Mouse (Mus musculus) testis, postnatal 14 days (tissue): ENCODE results near the gene Fhod1.

Experiments used
- DNase-seq: peaks from one replicate; pipeline ENCODE4 v3.0.0; 2021; ENCODE audit warnings: low spot score

The Fhod1 gene

DNA sequence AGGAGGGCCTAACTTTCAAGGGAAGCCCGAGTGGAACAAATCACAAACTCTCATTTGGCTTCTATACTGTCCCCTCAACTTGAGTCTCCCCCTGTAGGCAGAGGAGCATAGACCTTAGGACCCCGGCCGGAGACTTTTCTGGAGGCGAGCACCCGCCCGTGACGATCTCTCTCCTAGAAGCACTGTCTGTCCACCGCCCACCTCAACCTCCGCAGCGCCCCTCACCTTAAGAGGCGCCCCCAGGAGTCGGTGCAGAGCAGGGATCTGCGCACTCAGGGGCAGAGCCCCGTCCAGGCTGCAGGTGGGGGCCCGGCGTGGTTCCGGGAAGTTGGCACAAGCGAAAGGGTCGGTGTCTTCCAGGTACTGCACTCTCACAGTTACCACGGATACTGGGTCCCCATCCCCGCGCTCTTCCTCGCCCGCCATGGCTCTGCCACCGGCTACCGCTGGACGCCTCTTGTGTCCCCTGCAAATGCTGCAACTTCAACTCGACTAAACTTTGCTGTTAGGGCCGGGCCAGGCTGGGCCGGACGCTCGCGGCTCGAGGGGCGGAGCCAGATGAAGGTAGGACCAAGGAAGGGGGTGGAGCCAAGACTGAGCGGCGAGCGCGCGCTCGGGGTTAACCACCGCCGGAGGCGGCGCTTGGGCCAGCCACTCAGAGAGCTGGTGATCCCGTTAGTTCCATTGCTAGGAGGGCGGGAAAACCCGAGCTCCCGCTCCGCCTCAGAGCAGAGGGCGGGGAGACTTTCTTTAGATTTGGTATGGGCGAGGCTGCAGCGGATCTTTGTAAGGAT, at the start of gene Fhod1:
TSS of gene Fhod1 (minus strand) at position 526 of the 794 bp plus-strand sequence.
- DNase-seq = peak; percentile 93

DNA sequence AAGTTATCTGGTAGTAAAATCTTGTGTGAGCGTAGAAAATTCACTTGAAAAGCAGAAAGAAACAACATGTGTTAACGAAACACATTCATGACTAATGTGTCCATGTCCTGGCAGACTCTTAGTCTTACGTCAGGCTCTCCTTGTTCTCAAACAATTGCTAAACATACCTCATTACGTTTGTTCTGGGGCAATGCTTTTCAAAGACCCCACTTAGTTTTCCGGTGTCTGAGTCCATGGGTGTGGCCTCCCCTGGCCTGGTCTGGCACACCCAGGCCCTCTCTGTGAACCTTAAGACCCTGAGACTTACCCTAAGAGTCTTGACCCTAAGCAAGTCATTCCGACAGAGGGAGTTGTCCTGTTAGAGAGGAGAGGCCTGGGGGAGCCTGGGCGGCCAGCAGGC, 46.2 kb upstream of the Fhod1 start:
- DNase-seq = no peak

- no peak for DNase-seq
These were observed 45.5 kb upstream of the Fhod1 start for GRCm38 (mm10) chr8:105393089-105393787.

GRCm38 (mm10) chr8:105389096-105389495, 41.3 kb upstream of the Fhod1 start:
- no peak for DNase-seq

DNA sequence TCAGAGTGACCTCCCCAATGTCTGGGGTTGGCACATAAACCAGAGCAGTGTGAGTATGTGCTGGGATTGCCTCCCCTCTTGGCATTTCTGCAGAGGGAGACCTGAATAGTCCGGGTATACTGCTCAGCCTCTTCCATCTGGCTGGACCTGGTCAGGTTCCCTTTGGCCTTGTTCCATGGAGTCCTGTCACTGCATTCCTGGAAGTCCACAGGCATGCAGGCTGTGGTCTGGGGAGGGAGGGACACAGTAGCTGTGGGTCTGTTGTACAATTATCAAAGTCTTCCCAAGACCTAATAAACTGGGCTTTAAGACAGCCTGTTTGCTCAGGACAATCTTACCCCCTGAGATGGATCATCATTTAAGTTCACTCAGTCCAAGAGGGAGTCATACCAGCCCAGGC, 39.4 kb upstream of the Fhod1 start:
- DNase-seq = no peak

GRCm38 (mm10) chr8:105384070-105384469, 36.3 kb upstream of the Fhod1 start:
- no peak for DNase-seq

DNA sequence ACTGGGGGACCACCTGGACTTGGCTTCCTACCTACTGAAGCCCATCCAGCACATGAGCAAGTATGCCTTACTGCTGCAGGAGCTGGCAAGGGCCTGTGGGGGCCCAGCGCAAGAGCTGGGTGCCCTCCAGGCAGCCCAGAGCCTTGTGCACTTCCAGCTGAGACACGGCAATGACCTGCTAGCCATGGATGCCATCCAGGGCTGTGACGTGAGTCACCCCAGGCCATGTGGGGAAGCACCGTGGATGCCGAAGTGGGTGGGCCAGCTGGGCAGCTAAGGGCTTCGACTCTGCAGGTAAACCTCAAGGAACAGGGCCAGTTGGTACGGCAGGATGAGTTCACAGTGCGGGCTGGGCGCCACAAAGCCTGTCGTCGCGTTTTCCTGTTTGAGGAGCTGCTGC, 32.6 kb upstream of the Fhod1 start:
- DNase-seq = no peak

GRCm38 (mm10) chr8:105378673-105379072, 30.9 kb upstream of the Fhod1 start:
- DNase-seq = peak; percentile 58

- peak; percentile 88 for DNase-seq
These were observed 26.8 kb upstream of the Fhod1 start for GRCm38 (mm10) chr8:105374513-105374966.

DNA sequence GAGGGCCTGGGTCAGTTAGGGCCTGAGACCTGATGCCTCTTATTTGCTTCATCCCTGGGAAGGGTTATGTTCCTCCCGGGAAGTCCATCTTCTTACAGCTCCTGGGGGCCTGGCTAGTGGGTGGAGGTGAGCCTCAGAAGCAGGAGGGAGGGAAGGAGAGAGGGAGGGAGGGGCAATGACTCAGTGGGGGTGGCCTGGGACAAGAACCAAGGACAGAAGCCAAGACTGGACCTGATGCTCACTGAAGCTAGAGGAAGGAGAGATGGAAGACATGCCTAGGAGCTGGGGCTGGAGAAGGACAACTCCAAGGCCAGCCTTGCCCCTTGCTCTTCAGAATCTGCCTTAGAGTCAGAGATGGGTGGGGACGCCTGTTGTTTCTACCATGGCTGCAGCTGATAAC, 25.3 kb upstream of the Fhod1 start, which contains the start of gene Plekhg4:
TSS of gene Plekhg4 (plus strand) at position 243 of the 400 bp plus-strand sequence.
- no peak for DNase-seq

DNA sequence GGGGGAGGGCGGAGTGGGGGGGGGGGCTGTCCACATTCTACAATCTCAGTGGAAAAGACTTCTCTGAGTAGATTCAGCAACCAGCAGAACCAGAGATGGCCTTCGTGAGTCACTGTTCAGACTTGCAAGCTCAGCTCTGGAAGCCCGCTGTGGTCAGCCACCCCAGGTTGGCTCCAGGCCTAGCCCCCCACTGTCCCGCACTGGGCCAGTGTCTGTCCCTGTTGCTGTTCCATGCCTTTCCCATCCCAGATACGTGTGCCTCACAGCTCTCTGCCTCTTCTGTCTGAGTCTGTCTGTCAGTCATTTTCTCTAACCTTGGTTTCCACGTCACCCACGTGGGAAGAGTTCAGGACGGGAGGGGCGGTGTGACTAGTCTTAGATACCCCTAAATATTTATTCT, 24.7 kb upstream of the Fhod1 start:
- no peak for DNase-seq

DNA sequence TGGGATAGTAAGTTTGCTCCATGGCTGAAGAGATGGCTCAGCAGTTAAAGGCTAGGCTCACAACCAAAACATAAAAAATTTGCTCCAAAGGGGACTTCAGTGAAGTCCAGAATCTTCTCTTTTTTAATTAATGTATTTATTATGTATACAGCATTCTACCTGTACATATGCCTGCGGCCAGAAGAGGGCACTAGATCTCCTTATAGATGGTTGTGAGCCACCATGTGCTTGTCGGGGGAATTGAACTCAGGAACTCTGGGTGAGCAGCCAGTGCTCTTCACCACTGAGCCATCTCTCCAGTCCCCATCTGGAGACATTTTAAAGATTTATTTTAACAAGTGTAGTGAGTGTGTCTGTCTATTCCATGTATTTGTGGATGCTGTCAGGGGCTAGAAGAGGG, 19.4 kb upstream of the Fhod1 start:
- DNase-seq = no peak

DNA sequence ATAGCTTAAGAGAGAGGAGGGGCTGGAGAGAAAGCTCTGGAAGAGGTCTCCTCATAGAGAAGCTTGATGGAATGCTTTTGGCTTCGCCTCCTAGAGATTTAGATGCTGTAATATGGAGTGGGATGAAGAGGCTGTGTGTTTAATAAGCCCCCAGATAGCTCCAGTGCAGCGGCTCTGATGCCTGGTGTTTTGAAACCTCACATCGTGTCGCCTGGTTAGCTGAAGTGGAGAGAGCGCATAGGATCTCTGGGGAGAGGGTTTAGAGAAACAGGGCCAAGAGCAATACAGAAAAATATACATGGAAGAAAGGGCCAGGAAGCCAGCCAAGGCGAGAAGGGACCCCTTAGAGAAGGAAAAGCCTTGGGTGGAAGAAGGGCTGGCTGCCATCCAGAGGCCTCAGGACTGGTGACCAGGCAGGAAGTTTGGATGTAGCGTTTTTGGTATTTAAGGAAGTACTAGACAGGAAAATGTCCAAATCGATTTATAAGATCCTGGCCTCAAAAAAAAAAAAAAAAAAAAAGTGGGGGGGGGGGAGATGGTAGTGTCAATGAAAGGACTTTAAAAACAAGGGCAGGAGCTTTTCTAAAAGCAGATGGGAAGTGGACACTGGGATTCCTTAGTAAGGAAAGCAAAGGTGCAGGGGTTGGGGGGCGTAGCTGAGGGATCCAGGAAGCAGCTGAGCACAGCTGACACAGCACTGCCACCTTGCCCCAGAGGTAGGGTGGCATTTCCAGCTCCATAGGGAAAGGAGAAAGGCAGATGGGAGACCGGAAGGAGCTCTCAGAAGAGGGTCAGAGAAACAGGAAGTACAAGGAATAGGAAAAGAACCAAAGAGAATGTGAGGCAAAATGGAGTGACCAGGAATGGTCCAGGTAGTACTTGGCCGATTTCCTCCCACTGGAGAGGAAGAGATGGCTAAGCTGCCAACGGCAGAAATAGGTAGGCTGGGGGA, 14.3 kb upstream of the Fhod1 start:
- DNase-seq = no peak

DNA sequence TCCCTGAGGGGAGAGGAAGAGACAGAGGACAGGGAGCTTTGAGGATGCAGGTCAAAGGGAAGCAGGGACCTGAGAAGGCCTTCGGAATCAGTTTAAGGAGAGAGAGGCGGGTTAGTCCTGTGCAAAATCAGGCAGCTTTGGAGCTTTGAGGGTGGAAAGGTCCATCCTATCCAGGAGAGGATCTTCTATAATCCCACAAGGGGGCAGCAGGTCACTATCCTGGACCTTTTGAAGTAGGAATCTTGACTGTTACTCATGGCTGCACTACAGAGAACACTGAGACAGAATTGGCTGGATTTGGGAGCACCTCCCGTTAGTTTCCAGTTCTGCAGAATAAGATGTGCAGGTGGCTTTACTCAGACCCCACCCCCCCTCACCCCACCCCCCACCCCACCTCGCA, 11.9 kb upstream of the Fhod1 start:
- DNase-seq = no peak

DNA sequence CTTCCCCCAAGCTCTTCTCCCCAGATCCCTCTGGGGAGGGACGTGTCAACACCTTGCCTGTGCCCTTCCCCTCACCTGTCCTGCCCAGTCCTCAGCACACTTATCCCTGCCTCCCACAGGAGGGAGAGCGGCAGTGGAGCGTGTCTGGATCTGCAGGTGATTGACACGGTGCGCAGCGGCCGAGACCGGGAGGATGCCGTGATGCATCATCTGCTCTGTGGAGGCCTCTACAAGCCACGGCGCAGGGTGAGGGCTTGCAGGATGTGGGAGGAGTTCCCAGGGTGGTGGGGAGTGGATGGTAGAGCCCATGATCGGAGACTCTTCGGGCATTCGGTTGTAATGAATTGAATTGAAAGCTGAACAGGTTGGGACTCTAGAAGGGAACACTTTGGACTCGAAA, 11.5 kb upstream of the Fhod1 start:
- no peak for DNase-seq

GRCm38 (mm10) chr8:105356681-105357080, 8.9 kb upstream of the Fhod1 start:
- DNase-seq = no peak

GRCm38 (mm10) chr8:105355179-105356024, 7.6 kb upstream of the Fhod1 start:
- DNase-seq = no peak

GRCm38 (mm10) chr8:105354549-105354948, 6.8 kb upstream of the Fhod1 start:
- no peak for DNase-seq

DNA sequence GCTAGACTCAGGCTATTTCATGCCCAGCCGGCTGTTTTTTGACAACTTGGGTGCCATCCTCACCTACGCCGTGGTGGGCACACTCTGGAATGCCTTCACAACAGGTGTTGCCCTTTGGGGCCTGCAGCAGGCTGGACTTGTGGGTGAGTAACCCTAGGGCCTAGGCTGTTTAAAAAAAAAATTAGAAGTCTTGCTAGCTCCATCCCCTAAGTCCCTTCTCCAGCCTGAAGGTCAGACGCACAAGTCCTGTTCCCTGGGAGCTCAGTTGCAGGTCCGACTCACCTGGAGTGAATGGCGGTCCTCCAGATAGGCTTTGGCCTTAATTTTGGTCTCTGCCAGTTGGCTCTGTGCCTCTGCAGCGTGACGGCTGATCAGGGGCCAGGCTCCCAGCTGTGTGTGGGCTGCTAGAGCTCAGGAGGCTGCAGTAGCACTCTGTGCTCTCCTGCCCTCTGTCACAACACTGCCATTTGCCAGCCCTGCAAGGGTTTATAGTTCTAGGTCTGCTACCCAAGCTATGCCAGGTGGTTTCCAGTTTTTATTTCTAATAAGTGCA, 5.9 kb upstream of the Fhod1 start:
- DNase-seq = no peak

- DNase-seq = no peak
These were observed 2.4 kb upstream of the Fhod1 start for GRCm38 (mm10) chr8:105350186-105350585.
